Mouse (Mus musculus) forebrain, embryonic 16.5 days (tissue): ENCODE results near the gene Tex9. TPM values are rescaled to one million over a fixed set of nuclear protein-coding genes. Genes with fewer than 3 reads are reported as not detected.
"Not testable (repeated sequence)": the region's sequence is repeated elsewhere in the genome, so short reads cannot be mapped to it uniquely, and the experiment has no call there.

Experiments used
- ATAC-seq: fragments of 200-750 bp; cut with Nextera tagmentation; 2 replicates; pipeline ENCODE4 v1.8.0; 2017; ENCODE audit warnings: mild to moderate bottlenecking, moderate library complexity
- H3K27ac ChIP-seq: fragments of 300-500 bp; sonication (generic); 2 replicates; pipeline ENCODE4 v1.5.1; 2014; ENCODE audit warnings: low read length, control low read depth
- H3K27me3 ChIP-seq: fragments of 300-500 bp; sonication (generic); replicated peaks from 2 replicates; pipeline ENCODE4 v1.6.1; 2014; ENCODE audit warnings: low read length; ENCODE audit not compliant: control insufficient read depth, insufficient read depth
- H3K36me3 ChIP-seq: fragments of 300-500 bp; sonication (generic); 2 replicates; pipeline ENCODE4 v1.6.1; 2014; ENCODE audit not compliant: control insufficient read depth, insufficient read depth
- H3K4me1 ChIP-seq: fragments of 300-500 bp; sonication (generic); replicated peaks from 2 replicates; pipeline ENCODE4 v1.6.1; 2014; ENCODE audit warnings: low read length; ENCODE audit not compliant: control insufficient read depth, insufficient read depth
- H3K4me2 ChIP-seq: fragments of 300-500 bp; sonication (generic); 2 replicates; pipeline ENCODE4 v1.6.1; 2014; ENCODE audit warnings: mild to moderate bottlenecking, low read length, control low read depth
- H3K4me3 ChIP-seq: fragments of 300-500 bp; sonication (generic); replicated peaks from 2 replicates; pipeline ENCODE4 v1.5.1; 2014; ENCODE audit warnings: mild to moderate bottlenecking, low read length, control low read depth
- H3K9ac ChIP-seq: fragments of 300-500 bp; sonication (generic); replicated peaks from 2 replicates; pipeline ENCODE4 v1.6.1; 2014; ENCODE audit warnings: low read depth, low read length, control low read depth
- H3K9me3 ChIP-seq: fragments of 300-500 bp; sonication (generic); 2 replicates; pipeline ENCODE4 v1.6.1; 2016; ENCODE audit warnings: low read length; ENCODE audit not compliant: control insufficient read depth
- WGBS: fragments of 180-500 bp; shearing (Covaris S2); extraction: QIAGEN DNeasy Blood & Tissue Kit; methylation state at CpG from one replicate; pipeline ENCODE4 v1.1.7; 2014; 5-methylcytosine and 5-hydroxymethylcytosine counted together
- polyA plus RNA-seq: library from polyadenylated mRNA; unstranded; fragments of >200 nt; fragmentation: Nextera tagmentation; extraction: Ambion mirVana; gene quantifications from 2 replicates; pipeline ENCODE4 v1.2.1, GENCODE M21; 2015

Gene Tex9
- polyA plus RNA-seq, 1 experiment from 2014 or later, result 33.3 TPM

GRCm38 (mm10) chr9:72467551-72468407 is 24.2 kb downstream of the Tex9 start:
- H3K9me3 ChIP-seq, result no peaks in the 10 kb centered on the region
- no peak overlapping the region for H3K4me2 ChIP-seq
- no peaks in the 10 kb centered on the region for H3K27me3 ChIP-seq
- no peak overlapping the region for H3K27ac ChIP-seq
- WGBS, result 67% methylated on average over 11 of the region's 11 CpGs
- no peaks in the 10 kb centered on the region for H3K4me1 ChIP-seq
- H3K4me3 ChIP-seq, result no peak overlapping the region
- no peak overlapping the region for H3K9ac ChIP-seq
- no peaks in the 10 kb centered on the region for H3K36me3 ChIP-seq
- ATAC-seq, result no peak

- no peaks in the 10 kb centered on the region for H3K36me3 ChIP-seq
- 95% methylated on average over 4 of the region's 4 CpGs for WGBS
- ATAC-seq, result no peak
- no peaks in the 10 kb centered on the region for H3K9me3 ChIP-seq
- H3K27me3 ChIP-seq, result no peaks in the 10 kb centered on the region
- no peaks in the 10 kb centered on the region for H3K4me1 ChIP-seq
- H3K27ac ChIP-seq, result no peak overlapping the region
- no peak overlapping the region for H3K4me2 ChIP-seq
- no peak overlapping the region for H3K4me3 ChIP-seq
- H3K9ac ChIP-seq, result no peak overlapping the region
These were observed 26.2 kb downstream of the Tex9 start for GRCm38 (mm10) chr9:72465754-72466181.

DNA sequence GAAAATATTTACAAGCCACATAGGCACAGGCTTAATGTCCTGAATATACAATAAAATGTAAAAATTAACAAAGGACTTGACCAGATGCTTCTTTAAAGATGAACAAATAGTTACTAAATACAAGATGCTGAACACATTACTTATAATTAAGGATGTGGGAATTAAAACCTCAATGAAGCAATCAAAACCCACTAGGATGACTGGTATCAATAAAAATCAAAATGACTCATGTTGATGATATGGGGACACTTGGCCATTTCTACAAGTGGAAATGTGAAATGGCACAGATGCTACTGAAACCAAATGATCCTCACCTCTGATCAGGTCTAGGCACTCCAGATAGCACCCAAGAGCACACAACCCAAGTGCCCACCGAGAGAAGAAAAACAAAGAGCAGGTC is 27.2 kb downstream of the Tex9 start:
- WGBS, result 93% methylated on average over 1 of the region's 1 CpGs
- Histone ChIP-seq H3K4me3 (no peak overlapping the region), H3K27me3 (no peaks in the 10 kb centered on the region), H3K4me2 (no peak overlapping the region), H3K9ac (no peak overlapping the region), H3K27ac (no peak overlapping the region), H3K9me3 (no peaks in the 10 kb centered on the region), H3K4me1 (no peaks in the 10 kb centered on the region), H3K36me3 (no peaks in the 10 kb centered on the region)
- no peak for ATAC-seq

- H3K27ac ChIP-seq, result no peak overlapping the region
- H3K9me3 ChIP-seq, result no peaks in the 10 kb centered on the region
- no peaks in the 10 kb centered on the region for H3K27me3 ChIP-seq
- no peaks in the 10 kb centered on the region for H3K4me1 ChIP-seq
- no peak overlapping the region for H3K9ac ChIP-seq
- H3K36me3 ChIP-seq, result no peaks in the 10 kb centered on the region
- ATAC-seq, result no peak
- H3K4me3 ChIP-seq, result no peak overlapping the region
- H3K4me2 ChIP-seq, result no peak overlapping the region
- WGBS, result 99% methylated on average over 2 of the region's 2 CpGs
These were observed 29.6 kb downstream of the Tex9 start for GRCm38 (mm10) chr9:72462427-72462826.

DNA sequence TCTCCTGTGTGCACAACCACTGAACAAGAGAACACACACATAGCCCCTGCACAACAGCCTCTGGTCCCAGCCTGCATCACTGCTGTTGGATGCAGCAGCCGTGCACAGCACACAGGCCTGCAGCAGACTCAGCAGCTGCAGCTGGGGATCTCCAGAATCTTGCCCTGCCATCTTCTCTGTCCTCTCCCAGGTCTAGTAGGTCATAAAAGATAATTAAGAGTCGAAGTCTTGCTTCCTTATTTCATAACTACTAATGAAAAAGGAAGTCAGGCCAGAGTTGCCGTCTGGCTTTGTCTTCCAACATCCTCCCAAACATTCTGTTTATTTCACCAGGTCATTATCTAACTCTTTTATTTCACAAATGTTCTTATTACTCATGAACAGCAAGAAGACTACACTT is 31.2 kb downstream of the Tex9 start:
- 94% methylated on average over 3 of the region's 3 CpGs for WGBS

GRCm38 (mm10) chr9:72459703-72460102 is 32.3 kb downstream of the Tex9 start:
- H3K9ac ChIP-seq, result no peak overlapping the region
- H3K4me1 ChIP-seq, result no peaks in the 10 kb centered on the region
- H3K27me3 ChIP-seq, result no peaks in the 10 kb centered on the region
- H3K27ac ChIP-seq, result no peak overlapping the region
- 75% methylated on average over 3 of the region's 3 CpGs for WGBS
- no peak overlapping the region for H3K4me2 ChIP-seq
- H3K36me3 ChIP-seq, result no peaks in the 10 kb centered on the region
- H3K9me3 ChIP-seq, result no peaks in the 10 kb centered on the region
- ATAC-seq, result no peak
- H3K4me3 ChIP-seq, result no peak overlapping the region

More for the DNA sequence above, 31.2 kb downstream of the Tex9 start:
- Histone ChIP-seq H3K36me3 (no peaks in the 10 kb centered on the region), H3K9ac (no peak overlapping the region), H3K27me3 (no peaks in the 10 kb centered on the region), H3K4me1 (no peaks in the 10 kb centered on the region), H3K9me3 (no peaks in the 10 kb centered on the region), H3K27ac (no peak overlapping the region), H3K4me3 (no peak overlapping the region), H3K4me2 (no peak overlapping the region)
- no peak for ATAC-seq

- no peak overlapping the region for H3K4me3 ChIP-seq
- no peak overlapping the region for H3K27ac ChIP-seq
- no peaks in the 10 kb centered on the region for H3K36me3 ChIP-seq
- H3K4me1 ChIP-seq, result no peaks in the 10 kb centered on the region
- no peaks in the 10 kb centered on the region for H3K27me3 ChIP-seq
- no peaks in the 10 kb centered on the region for H3K9me3 ChIP-seq
- H3K9ac ChIP-seq, result no peak overlapping the region
- 15% methylated on average over 5 of the region's 5 CpGs for WGBS
- H3K4me2 ChIP-seq, result no peak overlapping the region
- peak; percentile 92 for ATAC-seq
These were observed 33.8 kb downstream of the Tex9 start for GRCm38 (mm10) chr9:72458233-72458632.

DNA sequence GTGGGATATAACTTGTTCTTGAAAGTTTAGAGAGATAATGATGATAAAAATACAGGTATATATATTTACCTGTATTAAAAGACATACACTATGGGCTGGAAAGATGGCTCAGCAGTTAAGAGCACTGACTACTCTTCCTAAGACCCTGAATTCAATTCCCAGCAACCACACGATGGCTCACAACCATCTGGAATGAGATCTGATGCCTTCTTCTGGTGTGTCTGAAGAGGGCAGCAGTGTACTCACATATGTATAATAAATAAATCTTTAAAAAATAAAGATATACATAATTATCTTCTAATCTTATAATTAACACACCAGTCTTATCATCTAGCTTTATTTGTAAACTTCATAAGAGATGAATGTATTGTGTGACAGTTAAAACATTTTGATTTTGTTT is 35.6 kb downstream of the Tex9 start:
- H3K9ac ChIP-seq, result no peak overlapping the region
- WGBS, result 38% methylated on average over 1 of the region's 1 CpGs
- H3K36me3 ChIP-seq, result no peaks in the 10 kb centered on the region
- no peaks in the 10 kb centered on the region for H3K27me3 ChIP-seq
- H3K4me3 ChIP-seq, result no peak overlapping the region
- H3K4me1 ChIP-seq, result no peaks in the 10 kb centered on the region
- no peak overlapping the region for H3K4me2 ChIP-seq
- no peak overlapping the region for H3K27ac ChIP-seq
- ATAC-seq, result no peak
- no peaks in the 10 kb centered on the region for H3K9me3 ChIP-seq

- H3K4me2 ChIP-seq, H3K4me3 ChIP-seq, H3K27me3 ChIP-seq, H3K9ac ChIP-seq, H3K36me3 ChIP-seq, H3K9me3 ChIP-seq, H3K4me1 ChIP-seq, H3K27ac ChIP-seq, ATAC-seq: not testable (repeated sequence)
These were observed 37.7 kb downstream of the Tex9 start for GRCm38 (mm10) chr9:72454281-72454680.
